Mouse (Mus musculus) heart, embryonic 12.5 days (tissue): ENCODE data around the gene Bub1b. TPM values are rescaled to one million over a fixed set of nuclear protein-coding genes. Genes with fewer than 3 reads are reported as not detected.

Source experiments
- ATAC-seq: fragments of 200-750 bp; cut with Nextera tagmentation; 2 replicates; pipeline ENCODE4 v1.8.0; 2017; ENCODE audit warnings: moderate TSS enrichment, moderate library complexity; ENCODE audit not compliant: insufficient number of reproducible peaks, low FRiP score
- H3K27ac ChIP-seq: fragments of 300-500 bp; sonication (generic); 2 replicates; pipeline ENCODE4 v1.5.1; 2016; ENCODE audit warnings: mild to moderate bottlenecking, moderate library complexity; ENCODE audit not compliant: poor library complexity, severe bottlenecking
- H3K27me3 ChIP-seq: fragments of 300-500 bp; sonication (generic); replicated peaks from 2 replicates; pipeline ENCODE4 v1.6.1; 2016; ENCODE audit warnings: mild to moderate bottlenecking, moderate library complexity
- H3K36me3 ChIP-seq: fragments of 300-500 bp; sonication (generic); 2 replicates; pipeline ENCODE4 v1.6.1; 2016; ENCODE audit warnings: mild to moderate bottlenecking, moderate library complexity
- H3K4me1 ChIP-seq: fragments of 300-500 bp; sonication (generic); replicated peaks from 2 replicates; pipeline ENCODE4 v1.6.1; 2016; ENCODE audit warnings: mild to moderate bottlenecking
- H3K4me2 ChIP-seq: fragments of 300-500 bp; sonication (generic); 2 replicates; pipeline ENCODE4 v1.6.1; 2016; ENCODE audit warnings: mild to moderate bottlenecking, moderate library complexity
- H3K4me3 ChIP-seq: fragments of 300-500 bp; sonication (generic); 2 replicates; pipeline ENCODE4 v1.5.1; 2016; ENCODE audit warnings: mild to moderate bottlenecking
- H3K9ac ChIP-seq: fragments of 300-500 bp; sonication (generic); 2 replicates; pipeline ENCODE4 v1.6.1; 2016; ENCODE audit warnings: mild to moderate bottlenecking, moderate library complexity
- H3K9me3 ChIP-seq: fragments of 300-500 bp; sonication (generic); replicated peaks from 2 replicates; pipeline ENCODE4 v1.6.1; 2016; ENCODE audit warnings: mild to moderate bottlenecking, moderate library complexity
- WGBS: fragments of 180-500 bp; shearing (Covaris S2); methylation state at CpG from one replicate; pipeline ENCODE4 v1.1.7; 2016; 5-methylcytosine and 5-hydroxymethylcytosine counted together
- polyA plus RNA-seq: library from polyadenylated mRNA; unstranded; fragments of >200 nt; fragmentation: Nextera tagmentation; extraction: Ambion mirVana; gene quantifications from 2 replicates; pipeline ENCODE4 v1.2.1, GENCODE M21; 2016

Gene Bub1b
- polyA plus RNA-seq, 1 experiment from 2014 or later = 86.9 TPM

GRCm38 (mm10) chr2:118572183-118572836, 25.7 kb upstream of the Bub1b start:
- no peak overlapping the region for H3K4me2 ChIP-seq
- whole genome bisulfite sequencing = 76% methylated on average over 9 of the region's 9 CpGs
- no peaks in the 10 kb centered on the region for H3K36me3 ChIP-seq
- no peak overlapping the region for H3K4me3 ChIP-seq
- H3K9ac ChIP-seq = no peak overlapping the region
- no peaks in the 10 kb centered on the region for H3K27me3 ChIP-seq
- no peaks in the 10 kb centered on the region for H3K9me3 ChIP-seq
- H3K4me1 ChIP-seq = no peaks in the 10 kb centered on the region
- no peak for ATAC-seq
- H3K27ac ChIP-seq = no peak overlapping the region

DNA sequence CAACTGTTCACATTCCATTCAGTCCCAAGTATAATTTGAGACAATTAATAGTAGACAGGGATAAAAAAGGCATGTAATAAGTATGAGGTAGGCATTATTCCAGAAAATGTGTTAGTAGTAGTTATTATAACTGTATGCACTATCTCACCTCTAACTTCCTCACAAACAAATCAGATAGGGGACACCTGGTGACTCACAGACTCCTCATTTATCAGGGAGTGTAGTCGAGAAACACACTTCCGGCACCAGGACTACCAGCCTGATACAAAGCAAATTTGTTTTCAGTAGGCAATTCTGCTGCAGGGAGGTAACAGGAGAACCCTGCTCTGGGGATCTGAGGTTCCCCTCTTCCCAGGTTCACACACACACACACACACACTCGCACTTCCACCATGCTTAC, 24.9 kb upstream of the Bub1b start:
- ATAC-seq = no peak
- no peaks in the 10 kb centered on the region for H3K9me3 ChIP-seq
- H3K36me3 ChIP-seq = no peaks in the 10 kb centered on the region
- no peak overlapping the region for H3K9ac ChIP-seq
- H3K4me1 ChIP-seq = no peaks in the 10 kb centered on the region
- no peak overlapping the region for H3K4me3 ChIP-seq
- 71% methylated on average over 3 of the region's 3 CpGs for WGBS
- no peak overlapping the region for H3K27ac ChIP-seq
- no peak overlapping the region for H3K4me2 ChIP-seq
- H3K27me3 ChIP-seq = no peaks in the 10 kb centered on the region

- 77% methylated on average over 5 of the region's 5 CpGs for WGBS
- no peak for ATAC-seq
- Histone ChIP-seq H3K9me3 (no peaks in the 10 kb centered on the region), H3K9ac (no peak overlapping the region), H3K4me2 (no peak overlapping the region), H3K27ac (no peak overlapping the region), H3K4me1 (no peaks in the 10 kb centered on the region), H3K27me3 (no peaks in the 10 kb centered on the region), H3K36me3 (no peaks in the 10 kb centered on the region), H3K4me3 (no peak overlapping the region)
Measured at GRCm38 (mm10) chr2:118586013-118586412, 12.0 kb upstream of the Bub1b start.

DNA sequence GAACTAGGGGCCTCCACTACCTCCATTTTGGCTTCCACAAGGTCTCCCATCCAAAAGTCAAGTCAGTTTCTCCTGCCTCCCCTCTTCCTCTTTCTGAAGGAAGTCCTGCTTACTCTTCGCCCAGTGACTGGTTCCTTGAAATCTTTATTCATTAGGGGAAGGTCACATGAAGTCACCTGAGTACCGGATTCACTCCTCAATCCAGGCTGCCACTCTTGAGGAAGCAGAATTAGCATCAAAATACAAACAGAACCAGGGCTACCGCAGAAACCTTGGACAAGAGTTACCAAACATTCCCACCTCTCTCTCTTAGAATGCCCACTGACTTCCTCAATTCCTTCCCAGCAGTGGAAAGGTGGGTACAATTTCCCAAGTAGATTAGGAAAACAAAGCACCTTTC, 10.3 kb upstream of the Bub1b start:
- Histone ChIP-seq H3K9ac (no peak overlapping the region), H3K27ac (no peak overlapping the region), H3K36me3 (no peaks in the 10 kb centered on the region), H3K9me3 (no peaks in the 10 kb centered on the region), H3K4me3 (no peak overlapping the region), H3K27me3 (no peaks in the 10 kb centered on the region), H3K4me1 (no peaks in the 10 kb centered on the region), H3K4me2 (no peak overlapping the region)
- ATAC-seq = no peak
- WGBS = 65% methylated on average over 3 of the region's 3 CpGs

- Histone ChIP-seq H3K27ac (no peak overlapping the region), H3K4me2 (no peak overlapping the region), H3K4me3 (no peak overlapping the region), H3K9ac (no peak overlapping the region), H3K4me1 (no peaks in the 10 kb centered on the region), H3K9me3 (no peaks in the 10 kb centered on the region), H3K36me3 (no peaks in the 10 kb centered on the region), H3K27me3 (no peaks in the 10 kb centered on the region)
- no peak for ATAC-seq
- WGBS = 80% methylated on average over 4 of the region's 4 CpGs
Measured at GRCm38 (mm10) chr2:118591083-118591482, 6.9 kb upstream of the Bub1b start.

GRCm38 (mm10) chr2:118599087-118599486, 1.1 kb downstream of the Bub1b start:
- ATAC-seq = no peak
- Histone ChIP-seq H3K27me3 (no peaks in the 10 kb centered on the region), H3K4me3 (peak overlapping the region; percentile 69), H3K9ac (peak overlapping the region; percentile 79), H3K9me3 (no peaks in the 10 kb centered on the region), H3K4me1 (peaks cover 34% of the 10 kb centered on the region), H3K4me2 (peak overlapping the region; percentile 74), H3K36me3 (peaks cover 30% of the 10 kb centered on the region), H3K27ac (no peak overlapping the region)
- 28% methylated on average over 5 of the region's 5 CpGs for WGBS

DNA sequence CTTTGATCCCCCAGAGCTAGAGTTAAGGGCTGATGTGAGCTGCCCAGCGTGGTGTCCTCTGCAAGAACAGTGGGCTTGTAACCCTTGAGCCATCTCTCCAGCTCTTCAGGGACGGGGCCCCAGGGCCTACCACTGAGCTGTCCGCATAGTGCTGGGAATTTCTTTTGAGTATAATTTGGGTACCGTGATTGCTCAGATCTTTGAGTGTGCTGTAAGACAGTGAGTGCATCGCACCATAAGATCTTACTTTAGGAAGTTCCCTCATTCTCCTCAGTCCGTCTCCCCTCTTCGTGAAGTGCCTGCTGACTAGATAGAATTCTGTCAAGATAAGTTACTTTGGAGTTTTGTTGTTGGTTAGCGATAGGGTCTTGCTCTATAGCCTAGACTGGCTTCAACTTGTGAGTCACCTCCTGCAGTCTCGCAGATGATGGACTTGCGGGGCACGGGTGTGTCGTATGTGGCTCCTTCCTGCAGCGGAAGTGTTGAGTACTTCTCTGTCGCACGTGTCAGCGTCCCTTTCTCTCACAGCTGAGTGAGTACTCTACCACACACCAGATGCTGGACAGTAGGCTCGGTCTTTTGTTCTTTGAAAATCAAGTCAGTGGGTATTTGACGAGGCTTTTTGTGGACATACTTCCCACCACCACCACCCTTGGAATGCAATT, 3.7 kb downstream of the Bub1b start:
- no peak for ATAC-seq
- no peak overlapping the region for H3K27ac ChIP-seq
- no peak overlapping the region for H3K9ac ChIP-seq
- peak overlapping the region; percentile 20 for H3K4me2 ChIP-seq
- peaks cover 34% of the 10 kb centered on the region for H3K4me1 ChIP-seq
- no peaks in the 10 kb centered on the region for H3K27me3 ChIP-seq
- H3K9me3 ChIP-seq = 0 out of 2 replicates have a peak, but pooled peaks cover 4% of the 10 kb centered on the region
- peaks cover 54% of the 10 kb centered on the region for H3K36me3 ChIP-seq
- 67% methylated on average over 18 of the region's 18 CpGs for WGBS
- H3K4me3 ChIP-seq = no peak overlapping the region

DNA sequence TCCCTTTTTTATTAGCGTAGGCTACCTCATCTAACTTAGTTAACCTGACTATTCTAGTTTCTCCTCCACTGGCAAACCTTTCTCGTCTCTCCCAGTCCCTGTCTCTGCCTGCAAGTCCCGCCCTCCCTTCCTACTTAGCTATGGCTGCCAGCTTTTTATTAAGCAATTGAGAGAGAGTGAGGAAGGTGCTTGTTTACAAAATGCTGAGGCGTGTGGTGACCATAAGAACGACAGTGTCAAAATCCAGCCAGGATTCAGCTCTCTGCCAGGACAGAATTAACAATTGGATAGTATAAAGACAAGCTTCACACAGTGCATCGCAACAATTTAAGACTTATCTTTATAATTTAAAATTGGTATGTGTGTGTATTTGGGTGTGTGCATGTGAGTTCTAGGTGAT, 6.1 kb downstream of the Bub1b start:
- Histone ChIP-seq H3K9ac (no peak overlapping the region), H3K4me3 (no peak overlapping the region), H3K36me3 (peaks cover 74% of the 10 kb centered on the region), H3K9me3 (0 out of 2 replicates have a peak, but pooled peaks cover 4% of the 10 kb centered on the region), H3K27me3 (no peaks in the 10 kb centered on the region), H3K4me1 (peaks cover 31% of the 10 kb centered on the region), H3K4me2 (no peak overlapping the region), H3K27ac (no peak overlapping the region)
- ATAC-seq = no peak
- WGBS = 89% methylated on average over 6 of the region's 6 CpGs

- Histone ChIP-seq H3K27me3 (no peaks in the 10 kb centered on the region), H3K9ac (no peak overlapping the region), H3K4me2 (no peak overlapping the region), H3K27ac (no peak overlapping the region), H3K4me3 (no peak overlapping the region), H3K9me3 (0 out of 2 replicates have a peak, but pooled peaks cover 4% of the 10 kb centered on the region), H3K36me3 (peaks cover 80% of the 10 kb centered on the region), H3K4me1 (peaks cover 12% of the 10 kb centered on the region)
- no peak for ATAC-seq
- 93% methylated on average over 2 of the region's 2 CpGs for whole genome bisulfite sequencing
Measured at GRCm38 (mm10) chr2:118606032-118606431, 8.0 kb downstream of the Bub1b start.

- Histone ChIP-seq H3K4me1 (0 out of 2 replicates have a peak, but pooled peaks cover 4% of the 10 kb centered on the region), H3K4me2 (no peak overlapping the region), H3K9me3 (0 out of 2 replicates have a peak, but pooled peaks cover 4% of the 10 kb centered on the region), H3K36me3 (peaks cover 82% of the 10 kb centered on the region), H3K9ac (no peak overlapping the region), H3K27me3 (no peaks in the 10 kb centered on the region), H3K4me3 (no peak overlapping the region), H3K27ac (no peak overlapping the region)
- no peak for ATAC-seq
- 71% methylated on average over 5 of the region's 5 CpGs for WGBS
Measured at GRCm38 (mm10) chr2:118606976-118607375, 9.0 kb downstream of the Bub1b start.

GRCm38 (mm10) chr2:118618013-118618412, 20.0 kb downstream of the Bub1b start:
- Histone ChIP-seq H3K9ac (no peak overlapping the region), H3K4me3 (no peak overlapping the region), H3K4me1 (no peaks in the 10 kb centered on the region), H3K27me3 (no peaks in the 10 kb centered on the region), H3K4me2 (no peak overlapping the region), H3K36me3 (peaks cover 91% of the 10 kb centered on the region), H3K27ac (no peak overlapping the region), H3K9me3 (no peaks in the 10 kb centered on the region)
- no peak for ATAC-seq
- WGBS = 91% methylated on average over 5 of the region's 5 CpGs
